Mouse (Mus musculus) layer of hippocampus, adult 9-11 months (tissue): Measurements from ENCODE around the gene Hmg20a.

Source experiments
- DNase-seq: peaks from one replicate; pipeline ENCODE4 v3.0.0; 2022

The Hmg20a gene

DNA sequence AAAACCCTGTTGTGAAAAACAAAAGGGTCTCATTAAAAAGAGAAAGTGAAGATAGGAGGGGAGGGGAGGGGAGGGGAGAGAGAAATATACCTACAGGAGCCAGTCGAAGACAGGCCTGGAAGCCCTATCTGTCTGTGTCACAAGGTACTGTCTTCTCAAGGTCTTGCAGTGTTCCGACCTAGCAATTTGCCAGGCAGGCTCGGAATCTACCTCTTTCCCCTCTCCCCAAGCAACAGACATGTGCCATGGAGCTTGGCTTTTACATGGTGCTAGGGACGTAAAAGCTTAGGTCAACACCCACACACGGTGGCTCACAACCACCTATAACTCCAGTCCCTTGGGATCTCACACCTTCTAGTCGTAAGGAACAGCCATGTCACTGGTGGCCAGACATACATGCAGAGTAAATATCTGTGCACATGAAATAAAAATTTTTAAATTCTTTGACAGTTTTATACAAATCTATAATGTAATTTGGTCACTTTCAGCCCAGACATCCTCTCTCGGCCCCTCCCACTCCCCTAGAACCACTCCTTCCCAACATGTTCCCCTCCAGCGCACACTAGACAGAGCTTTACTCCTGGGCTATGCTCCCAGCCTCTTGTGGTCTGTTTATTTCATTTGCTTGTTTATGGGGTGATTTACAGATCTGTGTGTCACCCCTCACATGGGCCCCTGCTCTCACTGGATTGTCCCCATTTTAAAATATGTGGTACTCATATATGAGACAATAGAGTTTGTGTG is 81.1 kb downstream of the Hmg20a start:
- DNase-seq, result no peak

GRCm38 (mm10) chr9:56500893-56501590 is 82.6 kb downstream of the Hmg20a start:
- no peak for DNase-seq

- no peak for DNase-seq
Observed at GRCm38 (mm10) chr9:56501721-56502542, 83.5 kb downstream of the Hmg20a start.

DNA sequence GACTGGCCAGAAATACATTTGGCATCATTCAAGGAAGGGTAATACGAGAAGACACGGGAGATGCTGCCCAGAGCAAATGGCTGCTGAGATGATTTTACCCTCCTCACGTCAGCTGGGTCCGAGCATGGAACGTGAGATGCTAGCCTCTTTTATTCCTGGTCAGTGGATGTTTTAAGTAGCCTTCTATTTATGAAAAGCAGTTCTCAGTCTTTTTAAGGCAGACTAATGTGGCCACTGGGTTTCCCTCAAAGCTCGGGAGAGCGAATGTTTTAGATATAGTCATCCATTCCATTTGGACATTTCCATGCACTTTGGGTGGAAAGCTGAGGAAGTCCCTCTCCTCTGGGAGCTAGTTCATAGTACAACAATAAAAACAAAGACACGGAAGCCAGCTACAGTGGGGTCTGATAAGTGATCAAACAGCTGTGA is 84.1 kb downstream of the Hmg20a start:
- DNase-seq, result no peak

DNA sequence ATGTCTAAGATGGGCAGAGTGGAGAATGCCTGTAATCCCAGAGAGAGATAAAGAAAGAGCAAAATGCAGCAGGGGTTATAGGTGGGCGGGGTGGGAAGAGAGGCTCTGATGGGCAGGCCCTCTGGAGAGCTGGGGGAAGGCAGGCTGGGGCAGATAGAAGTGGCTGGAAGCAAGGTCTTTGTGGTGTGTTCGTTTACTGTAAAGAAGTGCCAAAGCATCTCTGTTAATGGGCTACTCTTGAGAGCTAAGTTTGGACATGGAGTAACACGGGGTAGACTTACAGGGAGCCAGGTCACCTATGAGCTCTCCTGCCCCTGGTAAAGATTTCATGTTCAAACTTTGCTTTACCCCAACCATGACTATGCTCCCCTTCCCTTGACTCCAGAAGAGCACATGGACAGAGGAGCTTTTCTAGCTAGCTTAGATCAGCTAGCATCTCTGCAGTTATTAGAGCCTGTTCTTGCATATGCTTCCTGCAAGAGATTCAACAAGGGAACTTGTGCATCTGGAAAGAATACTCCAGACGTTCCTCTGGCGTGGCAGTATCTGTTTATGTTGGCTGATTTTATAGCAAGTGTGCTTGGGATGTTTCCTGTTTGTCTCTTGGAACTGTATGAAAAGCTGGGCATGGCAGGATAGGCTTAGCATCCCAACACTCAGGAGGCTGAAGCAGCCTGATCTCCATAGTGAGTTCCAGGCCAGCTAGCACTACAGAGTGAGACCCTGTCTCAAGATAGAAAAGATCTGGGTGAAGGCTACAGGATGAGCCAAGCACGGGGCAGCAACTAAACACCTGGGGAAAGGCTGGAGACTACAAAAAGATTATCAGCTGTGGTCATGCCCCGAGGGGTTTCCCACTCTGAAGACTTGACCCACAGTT is 85.5 kb downstream of the Hmg20a start:
- no peak for DNase-seq

DNA sequence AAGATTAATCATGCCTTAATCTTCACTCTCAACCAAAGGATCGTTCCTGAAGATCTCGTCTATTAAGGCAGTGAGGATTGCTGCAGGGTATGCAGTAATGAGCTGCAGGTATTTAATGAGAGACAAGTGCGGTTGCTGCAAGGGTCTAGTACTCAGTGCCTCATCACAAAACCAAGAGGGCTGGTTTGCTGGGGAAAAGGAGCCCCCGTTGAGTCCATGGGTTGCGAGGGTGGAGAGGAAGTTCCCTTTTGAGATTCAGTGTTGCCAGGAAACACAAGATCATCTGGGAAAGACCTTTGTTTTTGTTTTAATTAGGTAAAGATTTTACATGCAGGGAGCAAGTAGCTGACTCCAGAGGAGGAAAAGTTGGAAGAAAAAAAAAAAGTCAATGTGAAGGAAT is 86.1 kb downstream of the Hmg20a start:
- DNase-seq, result no peak

- DNase-seq, result no peak
Observed at GRCm38 (mm10) chr9:56505083-56505792, 86.8 kb downstream of the Hmg20a start.

- DNase-seq, result peak; percentile 92
Observed at GRCm38 (mm10) chr9:56505793-56506755, 87.7 kb downstream of the Hmg20a start.

DNA sequence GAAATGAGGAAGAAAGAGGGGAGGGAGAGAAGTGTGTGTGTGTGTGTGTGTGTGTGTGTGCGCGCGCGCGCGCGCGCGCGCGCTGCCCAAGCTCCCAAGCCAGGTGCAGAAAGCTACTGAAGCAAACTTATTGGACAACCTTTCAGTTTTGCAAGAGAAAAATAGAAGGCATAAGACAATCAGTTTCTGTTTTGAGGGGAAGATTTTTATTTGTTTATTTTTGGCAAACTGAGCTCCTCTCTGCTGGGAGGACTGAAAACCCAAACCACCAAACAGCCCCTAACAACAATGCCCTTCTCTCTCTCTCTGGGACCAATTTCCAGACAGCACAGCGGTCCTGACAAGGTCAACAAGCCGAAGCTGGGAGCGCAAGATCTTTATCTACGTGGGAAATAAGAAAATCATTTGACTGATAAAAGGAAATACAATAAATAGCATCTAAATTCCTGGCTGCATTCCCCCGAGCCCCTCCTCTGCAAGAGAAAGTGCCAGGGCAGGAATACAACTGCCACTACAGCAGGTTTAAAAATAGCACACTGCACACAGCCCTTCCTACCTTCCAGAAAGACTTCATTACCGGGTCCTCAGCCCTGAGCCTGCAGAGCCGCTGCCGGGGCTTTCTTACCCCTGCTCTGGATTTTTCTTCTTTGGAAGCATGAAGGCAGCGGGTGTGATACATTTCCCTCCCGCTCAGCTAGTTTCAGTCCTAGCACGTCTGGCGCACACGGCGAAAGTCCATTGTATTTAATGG is 88.7 kb downstream of the Hmg20a start:
- no peak for DNase-seq

DNA sequence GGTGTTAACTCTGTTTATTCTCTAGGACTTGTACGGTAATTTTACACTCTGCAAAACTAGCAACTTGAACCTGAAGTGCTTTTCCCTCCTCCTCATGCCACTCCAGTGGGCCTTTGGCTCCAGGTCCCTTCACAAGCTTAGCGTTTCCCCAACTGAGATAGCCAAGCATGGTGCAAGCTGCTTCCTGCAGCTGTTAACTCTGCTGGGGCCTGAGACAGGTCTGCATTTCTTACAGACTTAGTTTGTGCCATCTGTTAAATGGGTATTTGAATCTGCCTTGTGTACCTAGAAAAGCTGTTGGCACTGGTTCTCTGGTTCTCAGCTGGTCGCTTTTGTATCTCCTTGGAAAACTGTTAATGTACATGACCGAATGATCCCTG is 89.3 kb downstream of the Hmg20a start:
- DNase-seq, result no peak

DNA sequence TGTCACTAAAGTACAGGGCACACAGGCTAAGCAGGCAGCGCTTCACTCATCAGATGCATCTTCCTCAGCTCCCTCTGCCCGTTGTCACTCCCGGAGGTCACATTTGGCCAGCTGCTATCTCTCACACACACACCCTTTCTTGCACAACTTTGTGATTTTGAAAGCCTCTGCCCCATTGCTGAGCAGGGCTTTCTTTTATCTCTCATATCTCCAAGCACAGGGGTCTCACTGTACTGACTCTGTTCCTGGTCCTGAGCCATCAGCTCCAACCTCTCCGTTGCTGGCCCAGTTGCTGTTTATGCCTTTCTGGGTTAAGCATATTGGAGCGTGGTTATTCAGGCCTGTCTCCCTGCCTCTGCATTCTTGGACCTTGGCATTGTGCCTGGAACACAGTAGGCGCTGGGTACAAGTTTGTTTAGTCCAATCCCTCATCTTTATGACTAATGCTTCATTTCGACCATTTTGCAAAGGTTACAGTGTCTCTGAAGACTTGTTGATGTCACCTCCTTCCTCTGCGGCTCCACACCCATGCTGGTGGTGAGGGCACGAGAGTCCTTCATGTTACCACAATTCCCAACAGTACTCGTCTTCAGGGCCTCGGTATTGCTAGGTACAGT is 90.5 kb downstream of the Hmg20a start:
- DNase-seq, result no peak

DNA sequence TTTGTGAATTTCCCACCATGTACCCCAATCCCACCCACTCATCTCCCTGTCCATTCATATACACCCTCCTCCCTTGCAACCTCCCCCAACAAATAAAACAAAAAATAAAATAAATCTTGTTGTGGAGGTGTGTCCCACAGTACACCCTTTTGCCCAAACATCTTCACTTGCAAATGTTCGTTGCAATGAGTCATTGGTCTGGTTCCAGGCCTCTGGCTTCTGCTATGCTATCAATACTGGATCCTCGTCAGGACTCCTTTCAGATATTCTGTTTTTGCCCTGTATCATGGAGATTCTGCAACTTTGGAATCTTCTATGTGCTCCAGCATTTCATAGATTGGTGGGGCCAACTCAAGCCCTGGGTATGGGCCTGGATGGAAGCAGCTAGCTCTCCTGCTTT is 91.9 kb downstream of the Hmg20a start:
- DNase-seq, result no peak

DNA sequence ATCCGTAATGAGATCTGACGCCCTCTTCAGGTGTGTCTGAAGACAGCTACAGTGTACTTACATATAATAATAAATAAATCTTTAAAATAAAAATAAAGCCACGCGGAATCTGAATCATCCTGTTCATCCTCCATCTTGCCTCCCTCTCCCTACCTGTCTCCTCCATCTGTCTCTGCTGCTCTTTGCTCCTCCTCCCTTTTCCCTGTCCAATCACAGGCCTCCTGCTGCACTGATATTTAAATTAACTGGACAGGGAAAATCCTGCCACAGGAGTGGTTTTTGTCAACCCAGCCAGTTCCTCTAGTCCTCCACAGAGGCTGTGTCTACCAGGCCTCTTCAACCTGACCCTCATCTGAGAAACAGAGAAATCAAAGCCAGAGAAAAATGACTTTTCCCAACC is 94.1 kb downstream of the Hmg20a start:
- no peak for DNase-seq

GRCm38 (mm10) chr9:56515110-56515509 is 96.7 kb downstream of the Hmg20a start:
- DNase-seq, result no peak

- no peak for DNase-seq
Observed at GRCm38 (mm10) chr9:56516219-56516618, 97.8 kb downstream of the Hmg20a start.

- DNase-seq, result peak; percentile 17
Observed at GRCm38 (mm10) chr9:56516692-56517263, 98.4 kb downstream of the Hmg20a start.

GRCm38 (mm10) chr9:56522281-56522680 is 103.9 kb downstream of the Hmg20a start:
- DNase-seq, result no peak

DNA sequence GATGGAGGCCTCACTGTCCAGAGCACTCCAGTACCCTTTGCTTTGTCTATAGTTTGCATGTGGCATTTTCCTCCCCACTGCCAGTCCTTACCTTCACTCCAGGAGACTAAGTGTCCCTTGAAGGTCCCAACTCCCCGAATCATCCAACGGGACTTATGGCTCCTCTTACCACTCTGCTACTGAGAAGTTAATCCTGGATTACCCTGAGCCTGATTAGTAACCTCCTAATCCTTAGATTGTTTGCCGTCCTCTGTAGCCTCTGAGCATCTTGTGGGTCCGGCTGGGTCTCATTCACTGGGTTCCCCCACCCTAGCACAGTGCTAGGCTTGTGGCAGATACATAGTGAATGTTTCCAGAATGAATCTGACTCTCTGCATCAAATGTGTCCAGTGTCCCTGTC is 109.5 kb downstream of the Hmg20a start:
- no peak for DNase-seq

- no peak for DNase-seq
Observed at GRCm38 (mm10) chr9:56531991-56532390, 113.6 kb downstream of the Hmg20a start.
